Mouse (Mus musculus): ENCODE data around the gene Bag6.

The Bag6 gene

DNA sequence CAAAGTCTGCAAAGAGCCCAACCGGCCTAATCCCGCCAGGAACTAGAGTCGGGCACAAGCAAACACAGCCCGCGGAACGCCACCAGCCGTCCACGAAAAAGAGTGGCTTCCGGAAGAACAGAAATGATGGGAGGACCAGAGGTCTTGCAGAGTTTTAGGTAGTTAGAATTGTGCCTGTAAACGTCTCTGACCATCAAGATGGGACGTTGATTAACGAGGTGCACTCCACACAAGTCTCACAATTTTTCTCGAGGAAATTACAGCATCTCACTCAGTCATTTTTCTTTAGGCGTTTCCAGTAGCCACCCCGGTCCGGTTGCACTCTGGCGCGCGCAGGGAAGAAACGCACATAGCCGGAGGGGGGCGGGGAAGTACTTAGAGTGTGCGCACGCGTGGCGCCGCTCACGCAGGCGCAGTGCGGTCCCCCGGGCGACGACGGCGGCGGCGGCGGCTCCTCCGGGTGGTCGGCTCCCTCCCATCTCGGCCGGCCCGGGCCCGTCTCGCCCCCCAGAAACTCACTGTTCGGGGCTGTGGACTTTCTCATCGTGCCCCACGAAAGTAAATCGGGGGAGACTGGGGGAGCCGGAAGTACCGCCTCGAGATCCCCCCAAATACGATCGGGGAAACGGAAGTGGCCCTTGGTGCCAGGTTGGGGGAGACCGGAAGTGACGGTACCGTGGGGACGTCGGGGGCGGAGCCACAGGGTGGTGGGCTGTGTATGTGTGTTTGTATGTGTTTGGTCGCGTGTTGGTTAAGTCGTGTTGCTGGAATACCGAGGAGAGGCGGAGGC lies at the start of gene Bag6:
Gene Bag6, plus strand, starts transcription at position 378 of the 790 bp plus-strand sequence.
- peak; percentile 95 for DNase-seq

DNA sequence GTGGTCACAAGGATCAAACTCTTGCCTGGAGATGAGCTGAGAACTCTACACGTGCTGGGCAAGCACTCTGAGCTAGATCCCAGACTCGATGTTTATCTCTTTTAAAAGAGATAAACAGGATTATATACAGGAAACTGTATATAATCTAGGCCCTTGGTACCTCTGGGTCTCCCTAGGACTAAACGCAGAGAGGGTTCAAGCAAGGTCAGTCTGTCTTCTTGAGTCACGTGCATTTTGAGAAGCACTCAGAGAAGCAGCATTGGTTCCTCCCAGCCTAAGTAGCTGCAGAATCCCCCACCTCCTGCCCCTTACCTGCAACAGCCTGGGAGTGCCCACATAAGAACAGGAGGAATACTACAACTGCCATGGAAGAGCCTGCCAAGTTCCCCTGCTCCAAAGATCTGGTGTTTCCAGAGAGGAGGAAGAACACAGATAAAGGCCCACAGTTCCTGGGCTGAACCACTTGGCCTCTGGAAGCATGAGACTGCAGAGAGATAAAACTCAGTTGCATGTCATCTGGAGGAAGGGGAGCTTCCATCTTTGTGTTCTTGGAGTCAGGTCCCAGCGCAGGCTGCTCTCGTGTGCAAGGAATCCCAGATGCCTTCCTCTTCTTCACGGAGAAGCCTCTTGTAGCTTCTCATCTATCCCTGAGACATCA lies 49.6 kb upstream of the Bag6 start, which contains the start of gene Ly6g6f:
Gene Ly6g6f, minus strand, starts transcription at position 403 of the 658 bp plus-strand sequence.
- DNase-seq: no peak

DNA sequence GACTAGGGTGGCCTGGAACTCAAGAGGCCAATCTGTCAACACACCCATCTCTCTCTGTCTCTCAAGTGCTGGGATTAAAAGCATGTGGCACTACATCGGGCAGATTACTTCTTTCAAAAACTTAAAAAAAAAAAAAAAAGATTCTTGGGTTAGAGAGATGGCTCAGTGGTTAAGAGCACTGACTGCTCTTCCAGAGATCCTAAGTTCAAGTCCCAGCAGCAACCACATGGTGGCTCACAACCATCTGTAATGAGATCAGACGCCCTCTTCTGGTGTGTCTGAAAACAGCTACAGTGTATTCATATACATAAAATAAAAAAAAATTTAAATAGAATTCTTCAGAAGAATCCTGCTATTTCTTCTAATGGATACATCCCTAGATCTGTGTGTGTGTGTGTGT lies 46.8 kb upstream of the Bag6 start:
- DNase-seq: no peak

DNA sequence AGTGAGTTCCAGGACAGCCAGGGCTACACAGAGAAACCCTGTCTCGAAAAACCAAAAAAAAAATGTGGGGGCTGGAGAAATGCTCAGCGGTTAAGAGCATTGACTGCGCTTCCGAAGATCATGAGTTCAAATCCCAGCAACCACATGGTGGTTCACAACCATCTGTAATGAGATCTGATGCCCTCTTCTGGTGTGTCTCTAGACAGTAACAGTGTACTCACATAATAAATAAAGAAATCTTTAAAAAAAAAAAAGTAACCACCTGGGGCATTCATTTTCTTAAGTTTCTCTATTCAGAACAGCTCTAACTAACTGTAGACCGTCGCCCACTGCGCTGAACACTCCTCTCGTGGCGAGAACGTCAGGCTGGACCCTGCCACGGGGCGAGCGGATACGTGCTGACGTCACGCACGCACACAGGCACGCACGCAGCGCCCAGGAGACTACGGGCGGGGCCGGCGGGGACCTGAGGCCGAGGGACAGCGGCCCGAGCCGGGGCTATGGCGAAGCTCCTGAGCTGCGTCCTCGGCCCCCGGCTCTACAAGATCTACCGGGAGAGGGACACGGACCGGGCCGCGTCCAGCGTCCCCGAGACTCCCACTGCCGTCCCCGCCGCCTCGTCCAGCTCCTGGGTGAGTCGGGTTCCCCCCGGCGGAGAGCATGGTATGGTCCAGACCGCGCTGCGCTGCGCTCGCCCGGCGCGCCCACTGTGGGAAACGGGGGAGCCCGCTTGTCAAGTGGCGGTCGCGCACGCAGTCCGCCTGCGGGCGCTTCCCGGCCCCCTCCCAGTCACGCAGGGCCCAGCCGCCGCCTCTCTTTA lies 45.9 kb upstream of the Bag6 start, which contains the start of gene Abhd16a:
Gene Abhd16a, plus strand, starts transcription at position 439 of the 820 bp plus-strand sequence.
- peak; percentile 97 for DNase-seq

DNA sequence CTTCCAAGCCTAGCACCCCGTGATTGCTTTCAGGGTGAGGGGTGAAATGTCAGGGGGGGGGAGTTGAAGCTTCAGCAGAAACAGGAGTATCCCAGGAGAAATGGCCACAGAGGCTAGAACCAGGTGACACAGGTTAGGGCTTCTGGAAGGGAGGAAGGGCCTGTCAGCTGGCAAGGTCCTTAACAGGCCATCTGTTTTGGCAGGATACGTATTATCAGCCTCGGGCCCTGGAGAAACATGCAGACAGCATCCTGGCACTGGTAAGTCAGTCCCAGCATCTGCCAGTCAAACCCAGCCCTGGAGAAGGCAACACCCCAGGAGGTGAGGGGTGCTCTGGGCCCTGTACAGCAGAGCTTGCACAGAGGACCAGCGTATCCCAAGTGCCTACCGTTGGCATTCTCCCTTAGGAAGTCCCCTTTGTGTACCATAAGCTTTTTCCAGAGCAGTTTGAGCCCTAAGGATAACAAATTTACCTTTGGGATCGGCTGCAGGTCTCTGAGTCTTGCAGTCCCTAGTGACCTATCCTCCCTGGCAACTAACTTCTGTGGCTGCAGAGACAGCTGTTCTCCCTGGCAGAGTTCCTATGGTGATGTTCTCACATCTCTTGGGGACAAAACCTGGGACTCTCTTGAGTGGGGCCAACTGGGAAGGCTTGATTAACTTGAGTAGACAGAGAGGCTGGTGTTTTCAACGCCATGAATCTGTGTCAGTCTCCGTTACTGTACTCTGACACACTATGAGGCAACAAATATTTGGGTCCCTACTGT lies 44.6 kb upstream of the Bag6 start:
- DNase-seq: no peak

DNA sequence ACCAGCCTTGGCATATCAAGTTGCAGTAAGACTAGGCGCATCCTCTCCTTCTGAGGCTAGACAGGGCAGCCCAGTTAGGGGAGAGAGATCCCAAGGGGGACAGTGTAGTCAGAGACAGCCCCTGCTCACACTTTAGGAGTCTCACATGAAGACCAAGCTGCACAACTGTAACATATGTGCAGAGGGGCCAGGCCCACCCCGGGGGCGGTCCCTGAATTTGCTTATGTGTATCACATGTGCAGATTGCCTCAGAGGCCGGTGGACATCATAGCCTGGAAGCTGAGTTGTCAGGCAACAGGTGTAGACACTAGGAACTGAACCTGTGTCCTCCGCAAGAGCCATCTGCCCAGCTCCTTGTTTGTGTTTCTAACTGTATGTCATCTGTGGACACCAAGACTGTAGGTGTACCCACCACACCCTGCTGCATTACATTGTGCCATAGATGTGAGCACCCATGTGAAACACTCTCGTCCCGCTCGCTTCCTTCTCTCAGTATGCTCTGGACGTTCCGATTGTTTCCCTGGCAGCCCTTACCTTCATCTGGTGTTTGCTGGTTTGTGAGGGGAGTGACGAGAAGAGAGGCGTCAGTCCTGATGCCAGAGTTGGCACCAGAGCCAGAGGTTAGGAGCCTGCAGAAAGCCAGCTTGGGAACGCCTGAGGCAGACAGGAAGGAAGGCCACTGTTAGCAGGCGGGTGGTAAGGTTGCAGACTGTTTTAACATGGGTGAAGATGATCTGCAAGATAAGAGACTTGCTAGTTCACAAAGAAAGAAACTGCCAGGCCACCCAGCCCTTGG lies 42.4 kb upstream of the Bag6 start:
- no peak for DNase-seq

DNA sequence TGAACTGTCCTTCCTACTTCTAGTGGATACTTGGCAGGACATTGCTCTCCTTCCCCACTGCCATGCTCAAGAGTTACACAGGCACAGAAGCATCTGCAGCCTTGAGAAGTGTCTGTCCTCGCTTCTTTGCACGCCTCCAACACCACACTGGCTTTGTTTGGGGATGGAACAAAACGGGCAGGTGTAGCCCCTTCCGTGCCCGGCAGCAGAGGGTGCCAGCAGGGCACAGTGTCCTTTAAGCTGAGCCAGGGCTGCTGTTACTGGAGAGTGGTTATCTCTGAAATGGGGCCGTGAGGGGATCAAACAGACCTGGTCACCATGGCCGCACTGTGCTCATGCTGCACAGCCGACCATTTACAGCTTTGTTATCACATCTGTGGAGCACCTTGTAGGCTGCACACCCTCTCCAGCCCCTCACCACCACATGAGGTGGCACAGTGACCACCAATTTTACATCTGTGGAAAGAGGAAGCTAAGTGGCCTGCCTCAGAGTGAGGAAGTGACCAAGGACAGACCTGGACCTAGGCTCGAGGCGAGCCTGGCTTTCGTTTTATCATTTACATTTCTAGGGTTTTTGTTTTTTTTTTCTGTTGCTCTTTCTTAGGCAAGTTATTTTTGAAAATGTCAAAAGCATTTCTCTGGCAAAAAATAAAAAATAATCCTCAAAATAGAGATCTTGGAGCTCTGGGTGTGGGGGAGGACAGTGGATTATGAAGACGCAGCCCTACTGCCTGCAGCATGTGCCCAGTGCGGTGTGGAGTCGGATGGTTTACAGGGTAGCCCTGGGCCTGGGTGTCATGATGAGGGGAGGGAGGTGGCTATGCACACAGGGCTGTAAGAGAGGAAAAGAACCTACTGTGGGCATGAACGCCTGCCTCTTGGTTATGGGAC lies 40.3 kb upstream of the Bag6 start:
- DNase-seq: no peak

DNA sequence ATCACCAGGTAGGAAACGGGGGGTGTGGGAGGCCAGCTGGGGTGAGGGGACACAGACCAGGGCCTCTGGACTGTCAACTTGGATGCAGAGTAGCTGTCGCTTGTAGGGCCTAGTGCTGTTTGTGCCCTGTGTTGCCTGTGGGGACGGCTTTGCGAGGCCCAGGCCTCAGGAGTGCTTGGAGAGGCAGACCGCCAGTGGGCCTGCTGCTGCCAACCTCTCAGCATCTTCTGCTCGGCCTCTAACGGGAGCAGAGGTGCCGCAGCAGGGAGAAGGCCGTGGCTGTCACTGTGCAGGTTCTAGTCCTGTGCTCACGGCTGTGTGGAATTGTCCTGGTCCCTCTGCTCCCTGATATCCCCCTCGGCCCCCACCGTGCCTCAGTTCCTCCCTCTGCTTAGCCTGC lies 38.4 kb upstream of the Bag6 start:
- no peak for DNase-seq

DNA sequence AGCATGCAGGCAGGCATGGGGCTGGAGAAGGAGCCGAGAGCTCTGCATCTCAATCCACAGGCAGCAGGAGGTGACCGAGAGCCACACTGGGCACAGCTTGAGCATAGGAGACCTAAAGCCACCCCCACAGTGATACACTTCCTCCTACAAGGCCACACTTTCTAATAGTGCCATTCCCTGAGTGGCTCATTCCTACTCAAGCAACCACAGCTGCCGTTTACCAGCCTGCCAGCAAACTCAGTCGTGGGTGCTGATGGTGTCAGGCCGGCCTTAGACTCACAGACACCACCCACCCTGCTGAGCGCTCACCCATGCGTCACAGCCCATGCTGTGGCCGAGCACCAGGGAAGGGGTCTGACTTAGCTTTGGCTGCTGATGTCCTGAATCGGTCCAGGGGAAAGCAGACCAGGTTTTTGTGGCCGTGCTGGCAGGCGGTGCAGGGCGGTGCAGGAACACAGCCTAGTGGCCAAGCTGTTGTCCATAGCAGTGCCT lies 37.8 kb upstream of the Bag6 start:
- peak; percentile 60 for DNase-seq

DNA sequence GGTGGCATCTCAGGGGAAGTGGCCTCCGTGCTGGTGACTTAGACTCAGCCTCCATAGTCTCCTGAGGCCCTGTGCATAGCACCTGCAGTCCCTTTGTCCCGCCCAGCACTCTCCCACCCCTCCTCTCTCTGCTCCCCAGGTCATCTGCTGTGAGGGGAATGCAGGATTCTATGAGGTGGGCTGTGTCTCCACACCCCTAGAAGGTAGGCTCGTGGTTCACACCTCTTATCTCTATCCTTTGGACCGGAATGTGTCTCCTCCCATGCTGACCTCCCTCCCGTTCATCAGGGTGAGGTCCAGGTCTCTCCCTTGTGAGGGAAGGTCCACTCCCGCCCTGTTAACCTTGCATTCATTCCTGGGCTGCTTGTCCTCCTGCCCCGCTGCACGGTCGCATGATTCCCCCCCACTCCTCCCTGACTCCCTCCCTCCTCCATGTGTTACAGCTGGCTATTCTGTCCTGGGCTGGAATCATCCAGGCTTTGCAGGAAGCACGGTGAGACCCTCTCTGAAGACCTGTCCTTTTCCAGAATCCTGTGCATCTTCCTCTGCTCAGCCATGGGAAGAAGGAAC lies 34.7 kb upstream of the Bag6 start:
- DNase-seq: no peak

DNA sequence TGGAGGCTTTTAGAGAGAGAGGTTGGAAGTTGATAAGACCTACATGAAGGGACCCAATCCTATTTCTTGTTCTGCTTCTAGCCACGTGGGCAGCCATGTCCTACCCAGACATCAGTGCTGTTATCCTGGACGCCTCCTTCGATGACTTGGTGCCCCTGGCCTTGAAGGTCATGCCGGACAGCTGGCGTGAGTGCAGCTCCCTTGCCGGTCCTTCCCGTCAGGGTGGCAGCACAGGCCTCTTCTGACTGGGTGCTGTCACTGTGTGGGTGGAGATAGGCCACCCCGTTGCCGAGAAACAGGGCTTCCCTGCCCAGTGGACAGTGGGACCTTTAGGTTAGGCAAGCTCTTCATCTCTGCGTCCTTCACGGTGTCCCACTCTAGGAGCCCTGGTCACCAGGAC lies 33.8 kb upstream of the Bag6 start:
- no peak for DNase-seq

DNA sequence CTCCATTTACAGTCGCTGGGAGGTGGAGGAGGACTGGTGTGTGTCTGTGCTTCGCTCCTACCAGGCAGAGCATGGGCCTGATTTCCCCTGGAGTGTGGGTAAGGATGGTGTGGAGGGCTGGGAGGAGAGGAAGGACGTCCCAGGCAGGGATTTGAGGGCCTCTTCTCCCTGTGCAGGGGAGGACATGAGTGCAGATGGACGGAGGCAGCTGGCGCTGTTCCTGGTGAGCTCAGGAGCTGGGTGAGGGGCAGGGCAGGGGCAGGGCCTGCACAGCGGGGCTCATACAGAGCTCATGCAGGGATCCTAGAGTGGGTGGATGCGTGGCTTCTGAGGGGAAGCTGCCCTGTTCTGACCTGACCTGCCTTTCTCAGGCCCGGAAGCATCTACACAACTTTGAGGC lies 32.7 kb upstream of the Bag6 start:
- no peak for DNase-seq

DNA sequence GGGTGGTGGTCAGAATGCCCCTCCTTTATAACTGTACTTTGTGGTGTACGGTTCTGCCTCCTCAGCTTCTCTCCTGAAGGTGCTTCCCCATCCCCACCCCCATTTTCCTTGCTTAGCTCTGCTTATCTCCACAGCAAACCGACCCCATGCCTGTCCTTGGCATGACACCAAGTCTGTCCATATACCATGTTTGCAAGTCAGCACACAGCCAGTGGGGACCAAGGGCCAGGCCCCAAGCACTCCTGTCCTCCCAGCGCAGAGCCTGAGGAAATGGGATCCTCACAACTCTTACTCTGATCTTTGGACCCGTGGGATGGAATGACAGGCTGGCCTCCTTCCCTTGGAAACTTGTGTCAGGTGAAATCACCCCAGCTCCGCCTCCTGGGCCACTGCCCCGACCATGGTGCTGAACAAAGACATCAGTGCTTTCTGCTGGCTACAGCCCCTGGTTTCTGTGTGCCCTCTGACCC lies 31.7 kb upstream of the Bag6 start:
- DNase-seq: no peak

DNA sequence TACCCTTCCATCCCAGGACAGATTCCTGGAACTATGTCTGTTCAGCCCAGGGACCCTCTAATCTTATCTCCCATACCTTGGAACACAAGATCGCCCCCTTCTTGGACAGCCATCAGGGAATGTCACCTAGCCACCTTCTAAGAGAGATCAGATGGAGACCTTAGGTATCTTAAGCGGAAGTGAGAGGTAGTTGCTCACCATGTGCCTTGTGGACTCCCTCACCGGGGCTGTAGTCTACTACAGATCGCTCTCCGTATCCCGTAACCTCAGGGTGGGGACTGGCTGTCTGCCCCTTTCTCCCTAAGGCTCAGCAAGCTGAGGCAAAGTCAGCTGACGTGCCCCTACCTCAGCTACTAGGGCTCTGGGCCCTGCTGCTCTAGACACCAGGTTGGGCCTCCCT lies 30.9 kb upstream of the Bag6 start:
- no peak for DNase-seq

DNA sequence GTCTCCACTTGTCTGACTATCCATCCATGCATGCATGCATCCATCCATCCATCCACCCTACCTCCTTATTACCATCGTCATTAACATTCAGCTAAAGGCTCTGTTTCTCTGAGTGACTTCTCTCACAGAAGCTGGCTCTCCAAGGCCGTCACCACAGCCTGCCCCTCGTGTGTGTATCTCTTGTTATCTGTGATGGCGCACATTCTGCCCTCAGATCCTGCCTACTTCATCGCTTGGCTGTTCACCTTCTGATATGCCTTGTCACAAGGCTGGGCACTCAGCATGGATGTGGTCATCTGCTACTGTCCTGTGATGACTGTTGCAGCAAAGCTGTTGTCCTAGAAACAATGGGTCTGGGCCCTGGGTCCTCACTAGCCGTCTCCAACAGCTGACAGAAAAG lies 30.2 kb upstream of the Bag6 start:
- no peak for DNase-seq

DNA sequence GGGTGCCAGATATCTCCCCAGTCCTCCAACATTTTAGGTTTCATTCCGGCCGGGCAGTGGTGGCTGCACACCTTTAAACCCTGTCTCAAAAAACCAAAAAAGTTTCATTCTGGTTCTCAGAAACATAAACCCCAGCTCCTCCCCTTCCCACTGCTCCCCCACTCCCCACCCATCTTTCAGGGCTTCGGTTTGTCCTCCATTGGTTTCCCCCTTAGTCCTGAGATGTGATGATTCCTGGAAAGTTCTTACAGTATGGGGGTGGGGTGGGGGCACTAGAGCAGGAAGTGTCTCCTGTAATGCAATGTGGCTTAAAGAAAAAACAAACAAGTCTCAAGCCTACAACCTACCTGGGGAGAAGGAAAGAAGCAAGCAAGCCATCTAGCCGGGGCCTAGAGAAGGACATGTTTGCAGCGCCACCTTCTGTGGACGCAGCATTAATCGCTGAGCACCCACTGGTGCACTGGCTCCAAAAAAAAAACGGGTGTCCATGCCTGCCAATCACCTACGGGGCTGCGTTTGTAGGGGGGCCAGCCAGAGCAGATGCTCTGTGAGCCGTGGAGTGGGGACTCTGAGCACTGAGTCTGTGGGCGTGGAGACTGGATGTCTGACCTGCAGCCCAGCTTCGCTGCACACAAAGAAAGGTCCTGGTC lies 29.1 kb upstream of the Bag6 start:
- DNase-seq: no peak

DNA sequence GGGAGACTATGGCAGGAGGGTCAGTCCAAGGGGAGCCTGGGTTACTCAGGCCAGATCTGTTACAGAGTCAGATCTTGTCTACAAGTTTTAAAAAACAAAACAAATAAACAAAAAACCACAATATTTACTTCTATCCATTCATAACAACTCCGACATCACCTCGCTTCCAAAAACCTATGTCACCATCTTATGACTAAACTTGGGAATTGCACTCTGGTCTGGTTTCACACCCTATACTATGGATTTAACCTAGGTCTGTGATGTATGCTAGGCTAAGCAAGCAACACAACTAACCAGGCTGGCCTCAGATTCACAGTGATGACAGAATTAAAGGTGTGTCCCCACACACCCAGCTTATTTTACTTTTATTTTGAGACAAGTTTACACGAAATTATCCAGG lies 28.5 kb upstream of the Bag6 start:
- DNase-seq: no peak

DNA sequence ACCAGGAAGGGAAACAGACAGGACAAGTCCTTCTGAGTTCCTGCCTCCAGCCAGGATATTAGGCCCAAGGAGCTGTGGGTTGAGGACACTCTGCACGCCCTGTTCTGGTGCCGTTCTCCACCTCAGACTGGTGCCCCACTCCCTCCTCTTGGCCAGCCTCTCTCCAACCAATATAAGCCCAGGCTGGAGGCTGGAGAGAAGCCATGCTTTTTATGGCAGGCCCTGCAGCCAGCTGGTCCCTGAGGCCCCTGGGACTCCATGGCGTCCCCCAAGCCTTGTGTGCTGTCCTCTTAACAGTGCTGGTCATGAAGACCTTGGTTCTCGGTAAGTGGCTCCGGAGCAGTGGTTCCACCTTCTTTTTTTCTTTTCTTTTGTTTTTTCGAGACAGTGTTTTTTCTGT lies 26.9 kb upstream of the Bag6 start, which contains the start of gene Ly6g5c:
Gene Ly6g5c, plus strand, starts transcription at position 183 of the 400 bp plus-strand sequence.
- DNase-seq: no peak

DNA sequence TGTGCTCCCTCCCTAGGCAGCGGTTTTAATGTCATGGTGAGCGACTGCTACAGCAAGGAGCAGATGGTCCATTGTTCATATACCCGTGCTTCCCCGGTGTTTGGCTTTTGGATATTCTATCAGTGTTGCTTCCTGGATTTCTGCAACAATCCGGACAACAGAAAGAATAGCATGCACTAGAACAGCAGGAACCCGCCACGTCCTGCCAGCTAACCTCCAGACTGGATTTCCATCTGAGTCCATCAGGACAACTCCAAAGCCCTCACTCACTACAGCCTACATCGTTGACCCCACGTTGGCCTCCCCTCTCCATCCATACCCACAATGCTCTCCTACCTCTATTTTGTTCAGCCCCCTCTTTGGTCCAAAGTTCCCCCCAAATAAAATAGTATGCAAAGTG lies 23.2 kb upstream of the Bag6 start:
- no peak for DNase-seq

Data from right cerebral cortex, postnatal 25 days (tissue).